Mouse (Mus musculus): Measurements from ENCODE around the gene Gm5724. TPM values are rescaled to one million over a fixed set of nuclear protein-coding genes. Genes with fewer than 3 reads are reported as not detected.

Gm5724 gene
- polyA plus RNA-seq (2012; rRNA removed) = not detected in 2 replicates

DNA sequence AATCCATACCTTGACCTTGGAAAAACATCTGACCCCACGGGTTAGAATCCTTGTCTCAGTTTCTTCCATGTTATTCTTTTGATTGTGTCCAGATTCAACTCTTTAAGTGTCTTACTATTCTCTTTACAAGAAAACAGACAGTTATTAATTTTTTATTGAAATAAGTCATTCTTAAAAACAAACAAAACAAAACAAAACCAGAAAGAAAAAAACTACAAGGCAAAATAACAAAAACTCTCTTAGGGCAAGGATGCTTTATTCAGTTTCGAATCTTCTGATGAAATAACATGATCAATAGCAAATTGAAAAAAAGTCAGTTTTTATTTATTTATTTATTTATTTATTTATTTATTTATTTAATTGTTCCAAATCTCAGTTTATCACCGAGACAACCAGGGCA is at the start of gene Gm5724:
Gm5724 (minus strand) TSS at position 101 of the 400 bp plus-strand sequence.

Other genes starting within 250 kb of the Gm5724 start
- not detected in 2 replicates for gene Slco1c1, start 249.4 kb downstream of the Gm5724 start, polyA plus RNA-seq (2012; rRNA removed)
- not detected in 2 replicates for gene Slco1b2, start 144.3 kb downstream of the Gm5724 start, polyA plus RNA-seq (2012; rRNA removed)
- not detected in 2 replicates for gene Slco1a4, start 82.4 kb upstream of the Gm5724 start, polyA plus RNA-seq (2012; rRNA removed)
- gene Slco1a1, start 173.2 kb upstream of the Gm5724 start, polyA plus RNA-seq (2012; rRNA removed) = not detected in 2 replicates
- gene Gm6614, start 237.6 kb upstream of the Gm5724 start, polyA plus RNA-seq (2012; rRNA removed) = not detected in 2 replicates

Measured in stomach, adult 2 months (tissue).